Mouse (Mus musculus) limb, embryonic 13.5 days (tissue): Measurements from ENCODE around the gene Faap20. TPM values are rescaled to one million over a fixed set of nuclear protein-coding genes. Genes with fewer than 3 reads are reported as not detected.

ENCODE experiments used
- ATAC-seq: fragments of 200-750 bp; cut with Nextera tagmentation; 2 replicates; pipeline ENCODE4 v1.8.0; 2017; ENCODE audit warnings: low read depth, moderate number of reproducible peaks, moderate TSS enrichment; ENCODE audit not compliant: low FRiP score
- H3K27ac ChIP-seq: fragments of 300-500 bp; sonication (generic); 2 replicates; pipeline ENCODE4 v1.5.1; 2015; ENCODE audit warnings: inconsistent platforms, mild to moderate bottlenecking, moderate library complexity
- H3K27me3 ChIP-seq: fragments of 300-500 bp; sonication (generic); 2 replicates; pipeline ENCODE4 v1.6.1; 2015; ENCODE audit warnings: mild to moderate bottlenecking, inconsistent platforms
- H3K36me3 ChIP-seq: fragments of 300-500 bp; sonication (generic); 2 replicates; pipeline ENCODE4 v1.6.1; 2015; ENCODE audit warnings: inconsistent platforms, mild to moderate bottlenecking, moderate library complexity
- H3K4me1 ChIP-seq: fragments of 300-500 bp; sonication (generic); 2 replicates; pipeline ENCODE4 v1.6.1; 2015; ENCODE audit warnings: inconsistent platforms
- H3K4me2 ChIP-seq: fragments of 300-500 bp; sonication (generic); replicated peaks from 2 replicates; pipeline ENCODE4 v1.6.1; 2015; ENCODE audit warnings: inconsistent platforms, mild to moderate bottlenecking, moderate library complexity
- H3K4me3 ChIP-seq: fragments of 300-500 bp; sonication (generic); 2 replicates; pipeline ENCODE4 v1.5.1; 2015; ENCODE audit warnings: moderate library complexity, mild to moderate bottlenecking, inconsistent platforms
- H3K9ac ChIP-seq: fragments of 300-500 bp; sonication (generic); 2 replicates; pipeline ENCODE4 v1.6.1; 2015; ENCODE audit warnings: mild to moderate bottlenecking, inconsistent platforms
- H3K9me3 ChIP-seq: fragments of 300-500 bp; sonication (generic); 2 replicates; pipeline ENCODE4 v1.6.1; 2016; ENCODE audit warnings: inconsistent platforms
- WGBS: fragments of 180-500 bp; shearing (Covaris S2); methylation state at CpG from one replicate; pipeline ENCODE4 v1.1.7; 2015; 5-methylcytosine and 5-hydroxymethylcytosine counted together
- polyA plus RNA-seq: library from polyadenylated mRNA; unstranded; fragments of >200 nt; fragmentation: Nextera tagmentation; extraction: Ambion mirVana; gene quantifications from 2 replicates; pipeline ENCODE4 v1.2.1, GENCODE M21; 2015

The Faap20 gene
- polyA plus RNA-seq, 1 experiment from 2014 or later = 92.1 TPM

GRCm38 (mm10) chr4:155222841-155223593 lies 26.6 kb upstream of the Faap20 start:
- Histone ChIP-seq H3K4me2 (peak overlapping the region; percentile 96), H3K4me1 (peaks cover 36% of the 10 kb centered on the region), H3K36me3 (peaks cover 5% of the 10 kb centered on the region; the same call in 1 of the 2 replicates), H3K9ac (peak overlapping the region; percentile 79), H3K4me3 (peak overlapping the region; percentile 98), H3K9me3 (no peaks in the 10 kb centered on the region), H3K27me3 (no peaks in the 10 kb centered on the region), H3K27ac (peak overlapping the region; percentile 97)
- peak; percentile 99 for ATAC-seq
- WGBS = under 1% methylated on average over 53 of the region's 116 CpGs

- peak overlapping the region; percentile 79 for H3K9ac ChIP-seq
- H3K9me3 ChIP-seq = no peaks in the 10 kb centered on the region
- H3K27me3 ChIP-seq = no peaks in the 10 kb centered on the region
- H3K4me2 ChIP-seq = peak overlapping the region; percentile 74
- H3K36me3 ChIP-seq = peaks cover 5% of the 10 kb centered on the region; the same call in 1 of the 2 replicates
- peak overlapping the region; percentile 97 for H3K27ac ChIP-seq
- peak overlapping the region; percentile 98 for H3K4me3 ChIP-seq
- 32% methylated on average over 20 of the region's 20 CpGs for WGBS
- ATAC-seq = no peak
- H3K4me1 ChIP-seq = peaks cover 28% of the 10 kb centered on the region
Measured at GRCm38 (mm10) chr4:155223594-155224528, 25.7 kb upstream of the Faap20 start.

- no peak for ATAC-seq
- Histone ChIP-seq H3K4me2 (no peak overlapping the region), H3K4me3 (no peak overlapping the region), H3K27me3 (no peaks in the 10 kb centered on the region), H3K36me3 (peaks cover 5% of the 10 kb centered on the region; the same call in 1 of the 2 replicates), H3K9me3 (no peaks in the 10 kb centered on the region), H3K27ac (no peak overlapping the region), H3K4me1 (peaks cover 16% of the 10 kb centered on the region), H3K9ac (no peak overlapping the region)
- whole genome bisulfite sequencing = 80% methylated on average over 5 of the region's 5 CpGs
Measured at GRCm38 (mm10) chr4:155225918-155226317, 23.7 kb upstream of the Faap20 start.

GRCm38 (mm10) chr4:155227986-155228385 lies 21.6 kb upstream of the Faap20 start:
- 79% methylated on average over 4 of the region's 4 CpGs for WGBS

GRCm38 (mm10) chr4:155228461-155228860 lies 21.1 kb upstream of the Faap20 start:
- ATAC-seq = no peak
- H3K27me3 ChIP-seq = no peaks in the 10 kb centered on the region
- WGBS = 67% methylated on average over 5 of the region's 5 CpGs
- no peaks in the 10 kb centered on the region for H3K36me3 ChIP-seq
- peaks cover 38% of the 10 kb centered on the region for H3K4me1 ChIP-seq
- no peak overlapping the region for H3K4me2 ChIP-seq
- H3K9ac ChIP-seq = no peak overlapping the region
- H3K27ac ChIP-seq = no peak overlapping the region
- no peaks in the 10 kb centered on the region for H3K9me3 ChIP-seq
- H3K4me3 ChIP-seq = no peak overlapping the region

More at GRCm38 (mm10) chr4:155227986-155228385, 21.6 kb upstream of the Faap20 start:
- Histone ChIP-seq H3K4me2 (no peak overlapping the region), H3K27ac (no peak overlapping the region), H3K27me3 (no peaks in the 10 kb centered on the region), H3K4me3 (no peak overlapping the region), H3K36me3 (no peaks in the 10 kb centered on the region), H3K9ac (no peak overlapping the region), H3K9me3 (no peaks in the 10 kb centered on the region), H3K4me1 (peaks cover 35% of the 10 kb centered on the region)
- no peak for ATAC-seq

- peak; percentile 87 for ATAC-seq
- H3K9me3 ChIP-seq = no peaks in the 10 kb centered on the region
- WGBS = under 1% methylated on average over 10 of the region's 10 CpGs
- H3K36me3 ChIP-seq = no peaks in the 10 kb centered on the region
- H3K4me3 ChIP-seq = 0 out of 2 replicates have a peak overlapping the region, but pooled peaks have one; percentile 3
- H3K4me1 ChIP-seq = peaks cover 84% of the 10 kb centered on the region
- H3K4me2 ChIP-seq = peak overlapping the region; percentile 56
- H3K9ac ChIP-seq = peak overlapping the region; percentile 58; the same call in 1 of the 2 replicates
- H3K27ac ChIP-seq = peak overlapping the region; percentile 98
- H3K27me3 ChIP-seq = no peaks in the 10 kb centered on the region
Measured at GRCm38 (mm10) chr4:155233878-155234277, 15.7 kb upstream of the Faap20 start.

GRCm38 (mm10) chr4:155234371-155235310 lies 15.0 kb upstream of the Faap20 start:
- H3K4me3 ChIP-seq = peak overlapping the region; percentile 17; the same call in 1 of the 2 replicates
- H3K27ac ChIP-seq = peak overlapping the region; percentile 98
- no peaks in the 10 kb centered on the region for H3K9me3 ChIP-seq
- peaks cover 84% of the 10 kb centered on the region for H3K4me1 ChIP-seq
- ATAC-seq = 0 out of 2 replicates have a peak, but pooled peaks have one; percentile 2
- no peaks in the 10 kb centered on the region for H3K27me3 ChIP-seq
- 44% methylated on average over 8 of the region's 8 CpGs for WGBS
- peak overlapping the region; percentile 58 for H3K9ac ChIP-seq
- H3K4me2 ChIP-seq = peak overlapping the region; percentile 56
- no peaks in the 10 kb centered on the region for H3K36me3 ChIP-seq

GRCm38 (mm10) chr4:155235311-155236119 lies 14.1 kb upstream of the Faap20 start:
- no peaks in the 10 kb centered on the region for H3K9me3 ChIP-seq
- H3K27me3 ChIP-seq = no peaks in the 10 kb centered on the region
- H3K4me1 ChIP-seq = peaks cover 81% of the 10 kb centered on the region
- WGBS = 19% methylated on average over 18 of the region's 18 CpGs
- peak overlapping the region; percentile 58 for H3K9ac ChIP-seq
- peak overlapping the region; percentile 56 for H3K4me2 ChIP-seq
- H3K36me3 ChIP-seq = no peaks in the 10 kb centered on the region
- ATAC-seq = peak; percentile 58
- H3K27ac ChIP-seq = peak overlapping the region; percentile 98
- H3K4me3 ChIP-seq = peak overlapping the region; percentile 17

GRCm38 (mm10) chr4:155236737-155237385 lies 12.7 kb upstream of the Faap20 start:
- 0 out of 2 replicates have a peak overlapping the region, but pooled peaks have one; percentile 58 for H3K9ac ChIP-seq
- peak overlapping the region; percentile 98 for H3K27ac ChIP-seq
- H3K36me3 ChIP-seq = no peaks in the 10 kb centered on the region
- WGBS = 66% methylated on average over 12 of the region's 12 CpGs
- no peak overlapping the region for H3K4me3 ChIP-seq
- H3K4me1 ChIP-seq = peaks cover 72% of the 10 kb centered on the region
- no peaks in the 10 kb centered on the region for H3K27me3 ChIP-seq
- H3K9me3 ChIP-seq = no peaks in the 10 kb centered on the region
- H3K4me2 ChIP-seq = peak overlapping the region; percentile 56
- no peak for ATAC-seq

- Histone ChIP-seq H3K27ac (peak overlapping the region; percentile 67; the same call in 1 of the 2 replicates), H3K4me1 (peaks cover 61% of the 10 kb centered on the region)
Measured at GRCm38 (mm10) chr4:155238276-155238675, 11.3 kb upstream of the Faap20 start.

More at GRCm38 (mm10) chr4:155238276-155238675, 11.3 kb upstream of the Faap20 start:
- H3K27me3 ChIP-seq = no peaks in the 10 kb centered on the region
- no peak overlapping the region for H3K9ac ChIP-seq
- H3K36me3 ChIP-seq = no peaks in the 10 kb centered on the region
- no peak for ATAC-seq
- H3K4me2 ChIP-seq = no peak overlapping the region
- 64% methylated on average over 5 of the region's 5 CpGs for WGBS
- H3K4me3 ChIP-seq = no peak overlapping the region
- no peaks in the 10 kb centered on the region for H3K9me3 ChIP-seq
